Mouse (Mus musculus) MEL (cell line): ENCODE measurements around the gene Stpg1. TPM values are rescaled to one million over a fixed set of nuclear protein-coding genes. Genes with fewer than 3 reads are reported as not detected.

Experiments
- DNase-seq: peaks from one replicate; pipeline ENCODE4 v3.0.0; 2011; ENCODE audit warnings: low read depth, low spot score
- H3K27ac ChIP-seq: 2 replicates; pipeline ENCODE4 v1.5.1; 2012; ENCODE audit warnings: low read depth, mild to moderate bottlenecking, control low read depth, low read length, moderate library complexity; ENCODE audit not compliant: control insufficient read depth
- H3K27me3 ChIP-seq, 2 experiments: fragments of 150-350 bp in 1 of 2; sonication (generic) in 1 of 2; 2 replicates each; pipeline ENCODE4 v1.6.1; 2012; ENCODE audit warnings: low read length in 2 of 2, mild to moderate bottlenecking in 2 of 2, improper control_type of control experiment in 1 of 2, moderate library complexity in 1 of 2; ENCODE audit not compliant: insufficient read depth in 2 of 2, control insufficient read depth in 1 of 2
- H3K36me3 ChIP-seq, 2 experiments: 2 replicates each; pipeline ENCODE4 v1.6.1; 2012 to 2014; ENCODE audit warnings: low read length in 2 of 2, improper control_type of control experiment in 1 of 2, inconsistent platforms in 1 of 2, mild to moderate bottlenecking in 1 of 2; ENCODE audit not compliant: insufficient read depth in 2 of 2, control insufficient read depth in 1 of 2
- H3K4me1 ChIP-seq, 2 experiments: fragments of 150-350 bp in 1 of 2; sonication (generic) in 1 of 2; 2 replicates each; pipeline ENCODE4 v1.6.1; 2012; ENCODE audit warnings: low read length in 2 of 2, improper control_type of control experiment in 1 of 2, mild to moderate bottlenecking in 1 of 2; ENCODE audit not compliant: insufficient read depth in 2 of 2, control insufficient read depth in 1 of 2
- H3K4me3 ChIP-seq, 2 experiments: fragments of 150-350 bp in 1 of 2; sonication (generic) in 1 of 2; 2 replicates each; pipeline ENCODE4 v1.5.1; 2012; ENCODE audit warnings: low read depth in 2 of 2, low read length in 2 of 2, mild to moderate bottlenecking in 2 of 2, moderate library complexity in 2 of 2, control low read depth in 1 of 2, improper control_type of control experiment in 1 of 2; ENCODE audit not compliant: control insufficient read depth in 1 of 2, insufficient read depth in 1 of 2
- H3K79me2 ChIP-seq: 2 replicates; pipeline ENCODE4 v1.6.1; 2012; ENCODE audit warnings: mild to moderate bottlenecking, low read length, moderate library complexity; ENCODE audit not compliant: control insufficient read depth, poor library complexity, insufficient read depth
- H3K9ac ChIP-seq: 2 replicates; pipeline ENCODE4 v1.6.1; 2012; ENCODE audit warnings: low read depth, mild to moderate bottlenecking, control low read depth, low read length, moderate library complexity; ENCODE audit not compliant: control insufficient read depth, poor library complexity, severe bottlenecking
- H3K9me3 ChIP-seq: fragments of 150-350 bp; sonication (generic); replicated peaks from 2 replicates; pipeline ENCODE4 v1.6.1; 2012; ENCODE audit warnings: mild to moderate bottlenecking, low read length, improper control_type of control experiment, moderate library complexity; ENCODE audit not compliant: insufficient read depth
- BHLHE40 ChIP-seq: IDR thresholded peaks from 2 replicates; pipeline ENCODE4 v1.6.1; 2012; ENCODE audit warnings: low read depth, mild to moderate bottlenecking, inconsistent platforms, low read length, improper control_type of control experiment, borderline replicate concordance
- CHD1 ChIP-seq: IDR thresholded peaks from 2 replicates; pipeline ENCODE4 v1.6.1; 2012; ENCODE audit warnings: low read depth, mild to moderate bottlenecking, inconsistent platforms, low read length, improper control_type of control experiment
- CHD2 ChIP-seq: IDR thresholded peaks from 2 replicates; pipeline ENCODE4 v1.6.1; 2011; ENCODE audit warnings: low read length, improper control_type of control experiment
- CTCF ChIP-seq, 3 experiments: IDR thresholded peaks in 2 of 3; conservative IDR thresholded peaks in 1 of 3; 2 replicates each; pipeline ENCODE4 v1.5.1; 2011 to 2012; ENCODE audit warnings: low read length in 3 of 3, low read depth in 2 of 3, mild to moderate bottlenecking in 2 of 3, improper control_type of control experiment in 1 of 3, inconsistent platforms in 1 of 3, mixed read lengths in 1 of 3, moderate library complexity in 1 of 3; ENCODE audit not compliant: control insufficient read depth in 1 of 3, insufficient read depth in 1 of 3, poor library complexity in 1 of 3, severe bottlenecking in 1 of 3
- E2F4 ChIP-seq: IDR thresholded peaks from 2 replicates; pipeline ENCODE4 v1.6.1; 2011; ENCODE audit warnings: low read depth, low read length, improper control_type of control experiment, borderline replicate concordance
- ELF1 ChIP-seq: IDR thresholded peaks from 2 replicates; pipeline ENCODE4 v1.6.1; 2014; ENCODE audit warnings: low read depth, mild to moderate bottlenecking, inconsistent platforms, low read length, improper control_type of control experiment, moderate library complexity
- EP300 ChIP-seq, 2 experiments: IDR thresholded peaks; 2 replicates each; pipeline ENCODE4 v1.6.1; 2011; ENCODE audit warnings: improper control_type of control experiment in 2 of 2, low read length in 2 of 2, low read depth in 1 of 2, mild to moderate bottlenecking in 1 of 2
- ETS1 ChIP-seq: IDR thresholded peaks from 2 replicates; pipeline ENCODE4 v1.6.1; 2012; ENCODE audit warnings: low read depth, mild to moderate bottlenecking, inconsistent platforms, low read length, improper control_type of control experiment, moderate library complexity
- GATA1 ChIP-seq: IDR thresholded peaks from 2 replicates; pipeline ENCODE4 v1.6.1; 2011; ENCODE audit warnings: low read depth, low read length, improper control_type of control experiment
- HCFC1 ChIP-seq: IDR thresholded peaks from 2 replicates; pipeline ENCODE4 v1.6.1; 2012; ENCODE audit warnings: low read depth, mild to moderate bottlenecking, inconsistent platforms, low read length, improper control_type of control experiment, moderate library complexity
- JUND ChIP-seq: IDR thresholded peaks from 2 replicates; pipeline ENCODE4 v1.6.1; 2011; ENCODE audit warnings: low read depth, mild to moderate bottlenecking, improper control_type of control experiment, low read length
- KAT2A ChIP-seq: conservative IDR thresholded peaks from 2 replicates; pipeline ENCODE4 v1.6.1; 2012; ENCODE audit warnings: low read depth, low read length, improper control_type of control experiment, inconsistent platforms
- MAFK ChIP-seq: IDR thresholded peaks from 2 replicates; pipeline ENCODE4 v1.6.1; 2011; ENCODE audit warnings: low read depth, mild to moderate bottlenecking, low read length, improper control_type of control experiment, borderline replicate concordance
- MAX ChIP-seq: IDR thresholded peaks from 2 replicates; pipeline ENCODE4 v1.6.1; 2011; ENCODE audit warnings: low read length, improper control_type of control experiment
- MYB ChIP-seq: IDR thresholded peaks from 2 replicates; pipeline ENCODE4 v1.6.1; 2011; ENCODE audit warnings: mild to moderate bottlenecking, low read depth, low read length, improper control_type of control experiment
- MYC ChIP-seq: IDR thresholded peaks from 2 replicates; pipeline ENCODE4 v1.6.1; 2011; ENCODE audit warnings: low read depth, mild to moderate bottlenecking, low read length, improper control_type of control experiment, moderate library complexity
- NRF1 ChIP-seq: IDR thresholded peaks from 2 replicates; pipeline ENCODE4 v1.6.1; 2014; ENCODE audit warnings: low read depth, mild to moderate bottlenecking, inconsistent platforms, low read length, improper control_type of control experiment, moderate library complexity; ENCODE audit not compliant: poor library complexity, insufficient read depth, severe bottlenecking
- RAD21 ChIP-seq: IDR thresholded peaks from 2 replicates; pipeline ENCODE4 v1.6.1; 2011; ENCODE audit warnings: mild to moderate bottlenecking, low read depth, low read length, improper control_type of control experiment
- RCOR1 ChIP-seq: IDR thresholded peaks from 2 replicates; pipeline ENCODE4 v1.6.1; 2012; ENCODE audit warnings: low read depth, mild to moderate bottlenecking, inconsistent platforms, low read length, improper control_type of control experiment
- SIN3A ChIP-seq: IDR thresholded peaks from 2 replicates; pipeline ENCODE4 v1.6.1; 2012; ENCODE audit warnings: low read length, improper control_type of control experiment, inconsistent platforms
- SMC3 ChIP-seq: IDR thresholded peaks from 2 replicates; pipeline ENCODE4 v1.6.1; 2011; ENCODE audit warnings: low read depth, low read length, improper control_type of control experiment
- TAL1 ChIP-seq: IDR thresholded peaks from 2 replicates; pipeline ENCODE4 v1.6.1; 2012; ENCODE audit warnings: mild to moderate bottlenecking, inconsistent platforms, low read length, moderate library complexity, mixed read lengths
- TCF12 ChIP-seq: IDR thresholded peaks from 2 replicates; pipeline ENCODE4 v1.6.1; 2014; ENCODE audit warnings: low read depth, mild to moderate bottlenecking, inconsistent platforms, low read length, improper control_type of control experiment, moderate library complexity
- USF2 ChIP-seq, 2 experiments: IDR thresholded peaks; 2 replicates each; pipeline ENCODE4 v1.6.1; 2011 to 2012; ENCODE audit warnings: improper control_type of control experiment in 2 of 2, low read length in 2 of 2, borderline replicate concordance in 1 of 2, inconsistent platforms in 1 of 2, low read depth in 1 of 2, mild to moderate bottlenecking in 1 of 2; ENCODE audit not compliant: insufficient read depth in 1 of 2
- ZC3H11A ChIP-seq: IDR thresholded peaks from 2 replicates; pipeline ENCODE4 v1.6.1; 2012; ENCODE audit warnings: low read depth, mild to moderate bottlenecking, inconsistent platforms, low read length, improper control_type of control experiment
- ZMIZ1 ChIP-seq: IDR thresholded peaks from 2 replicates; pipeline ENCODE4 v1.6.1; 2012; ENCODE audit warnings: low read depth, mild to moderate bottlenecking, inconsistent platforms, low read length, improper control_type of control experiment, moderate library complexity
- polyA plus RNA-seq, 2 experiments: library from polyadenylated mRNA; stranded (reverse) in 1 of 2; unstranded in 1 of 2; fragments of >175 nt in 1 of 2; fragments of >200 nt in 1 of 2; gene quantifications; 2 replicates each; pipeline versions ENCODE4 v1.2.1 to v1.2.4; 2012; ENCODE audit warnings: low replicate concordance in 2 of 2, low read depth in 1 of 2; ENCODE audit not compliant: insufficient read length in 2 of 2, insufficient read depth in 1 of 2, missing spikeins in 1 of 2
- total RNA-seq: library from RNA; depleted of rRNA; stranded (reverse); fragments of 300-350 nt; gene quantifications from 2 replicates; pipeline ENCODE4 v1.2.3, GENCODE M21; 2012

The Stpg1 gene
- total and polyA plus RNA-seq, 3 experiments: 0.21 TPM; not detected in 2

GRCm38 (mm10) chr4:135547551-135547950 is 53.0 kb downstream of the Stpg1 start:
- Histone ChIP-seq H3K79me2 (no peaks in the 10 kb centered on the region), H3K27ac (no peak overlapping the region), H3K9me3 (no peaks in the 10 kb centered on the region), H3K36me3 (no peaks in the 10 kb centered on the region), H3K4me3 (no peak overlapping the region), H3K4me1 (peaks cover 3 to 7% of the 10 kb centered on the region in 2 experiments; a peak in 2 of 4 replicates), H3K9ac (no peak overlapping the region), H3K27me3 (no peaks in the 10 kb centered on the region; a peak in 2 of 4 replicates)
- no peak for DNase-seq
- no peak for TF ChIP-seq GATA1
- TF ChIP-seq RCOR1: no peak
- TF ChIP-seq ZC3H11A: no peak
- TF ChIP-seq ETS1: no peak
- TF ChIP-seq SIN3A: no peak
- TF ChIP-seq MYB: no peak
- no peak for TF ChIP-seq TCF12
- TF ChIP-seq USF2 (IDR thresholded peaks at IDR 0.05; ENCODE audit: borderline replicate concordance in 1 of 2, insufficient read depth in 1 of 2, low read depth in 1 of 2, low read length in 2 of 2): no peak

- H3K27ac ChIP-seq: no peak overlapping the region
- DNase-seq: no peak
- no peaks in the 10 kb centered on the region for H3K9me3 ChIP-seq
- peaks cover 3 to 7% of the 10 kb centered on the region in 2 experiments; a peak in 2 of 4 replicates for H3K4me1 ChIP-seq
- no peak overlapping the region for H3K9ac ChIP-seq
- no peaks in the 10 kb centered on the region; a peak in 2 of 4 replicates for H3K27me3 ChIP-seq
- no peak overlapping the region for H3K4me3 ChIP-seq
- no peaks in the 10 kb centered on the region for H3K79me2 ChIP-seq
- H3K36me3 ChIP-seq: no peaks in the 10 kb centered on the region
- TF ChIP-seq NRF1 (no peak), MYB (no peak), GATA1 (no peak), RAD21 (no peak), KAT2A (no peak), MYC (no peak), USF2 (IDR thresholded peaks at IDR 0.05; ENCODE audit: borderline replicate concordance in 1 of 2, insufficient read depth in 1 of 2, low read depth in 1 of 2, low read length in 2 of 2) (no peak), TAL1 (no peak)
These were observed 53.5 kb downstream of the Stpg1 start for GRCm38 (mm10) chr4:135548108-135548507.

- Histone ChIP-seq H3K4me1 (peaks cover 3 to 7% of the 10 kb centered on the region in 2 experiments; a peak in 2 of 4 replicates), H3K4me3 (no peak overlapping the region), H3K27me3 (no peaks in the 10 kb centered on the region; a peak in 2 of 4 replicates), H3K79me2 (no peaks in the 10 kb centered on the region), H3K9me3 (no peaks in the 10 kb centered on the region), H3K27ac (no peak overlapping the region), H3K36me3 (no peaks in the 10 kb centered on the region), H3K9ac (no peak overlapping the region)
- DNase-seq: no peak
- no peak for TF ChIP-seq MAFK
- no peak for TF ChIP-seq NRF1
- TF ChIP-seq TCF12: no peak
- no peak for TF ChIP-seq RCOR1
- no peak for TF ChIP-seq MAX
- no peak for TF ChIP-seq HCFC1
- TF ChIP-seq ELF1: no peak
- no peak for TF ChIP-seq CHD1
- TF ChIP-seq ETS1: no peak
- no peak for TF ChIP-seq CHD2
- no peak for TF ChIP-seq SMC3
- TF ChIP-seq CTCF (IDR thresholded peaks at IDR 0.05 in 2 of 3, conservative IDR thresholded peaks at IDR 0.05 in 1 of 3; ENCODE audit: control insufficient read depth in 1 of 3, insufficient read depth in 1 of 3, low read depth in 2 of 3, low read length in 3 of 3, poor library complexity in 1 of 3, severe bottlenecking in 1 of 3): no peak
- no peak for TF ChIP-seq ZMIZ1
- TF ChIP-seq JUND: no peak
- TF ChIP-seq EP300 (IDR thresholded peaks at IDR 0.05; ENCODE audit: low read depth in 1 of 2, low read length in 2 of 2): no peak
- no peak for TF ChIP-seq TAL1
- no peak for TF ChIP-seq BHLHE40
- no peak for TF ChIP-seq E2F4
- TF ChIP-seq MYC: no peak
These were observed 54.0 kb downstream of the Stpg1 start for GRCm38 (mm10) chr4:135548521-135549077.
